Mouse (Mus musculus) subcutaneous adipose tissue, adult 2 months (tissue): ENCODE measurements around the gene Magi1. TPM values are rescaled to one million over a fixed set of nuclear protein-coding genes. Genes with fewer than 3 reads are reported as not detected.

ENCODE experiments used
- polyA plus RNA-seq: library from polyadenylated mRNA; depleted of rRNA; stranded (reverse); fragments of >200 nt; gene quantifications from 2 replicates; pipeline ENCODE4 v1.2.3, GENCODE M21; 2012; ENCODE audit warnings: low replicate concordance; rRNA removed

Gene Magi1
- 6.1 and 8.4 TPM in 2 replicates for polyA plus RNA-seq

GRCm38 (mm10) chr6:94283318-94284061 lies at the start of gene Magi1:
Gene Magi1, minus strand, starts transcription at chr6:94283917.

Other genes with a start within 250 kb of the Magi1 start
- 12.2 and 16.0 TPM in 2 replicates for gene Slc25a26, start 216.4 kb upstream of the Magi1 start, polyA plus RNA-seq